Mouse (Mus musculus): ENCODE results near the gene Unc13d. TPM values are rescaled to one million over a fixed set of nuclear protein-coding genes. Genes with fewer than 3 reads are reported as not detected.

Gene Unc13d
- total RNA-seq (2012; rRNA removed), result 12.2 and 14.0 TPM in 2 replicates
- 8.9 and 9.6 TPM in 2 replicates for total RNA-seq (2014; rRNA removed)
- 15.7 and 16.8 TPM in 2 replicates for polyA plus RNA-seq (2012; ENCODE audit: insufficient read length, low read depth)

DNA sequence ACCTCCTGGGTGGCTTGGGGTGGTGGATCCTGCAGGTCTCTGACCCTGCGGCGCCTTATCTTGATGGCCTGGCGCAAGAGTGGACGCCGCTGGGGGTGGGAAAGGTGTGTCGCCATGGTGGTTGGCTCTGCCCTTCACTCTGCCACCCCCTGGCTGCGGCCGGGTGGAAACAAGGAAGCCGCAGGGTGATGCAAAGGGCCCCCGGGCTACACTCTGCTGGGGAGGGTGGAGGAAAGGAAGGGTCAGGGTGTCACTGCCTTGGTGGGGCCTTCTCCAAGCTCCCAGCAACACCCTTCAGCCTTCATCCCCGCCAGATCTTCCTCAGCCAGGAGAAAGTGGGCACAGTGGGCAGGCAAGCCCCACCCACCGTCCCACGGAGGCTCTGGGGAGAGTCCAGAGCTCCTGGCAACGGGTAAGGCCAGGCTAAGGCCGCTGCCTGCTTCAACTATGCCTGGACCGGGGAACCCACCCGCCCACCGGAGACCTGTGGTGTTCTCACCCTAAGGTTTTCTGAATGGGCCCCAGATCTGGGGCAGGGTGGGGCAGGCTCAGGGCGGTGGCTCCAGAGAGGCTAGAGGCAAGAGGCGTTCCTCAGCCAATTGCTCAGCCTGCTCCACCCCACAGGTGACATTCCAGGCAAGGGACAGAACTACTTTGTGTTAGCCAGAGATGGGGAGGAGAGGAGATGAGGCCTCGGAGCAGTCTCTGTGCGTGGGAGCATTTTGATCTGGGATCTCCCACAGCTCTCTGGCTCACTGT is at the start of gene Unc13d:
Gene Unc13d, minus strand, starts transcription at position 516 of the 759 bp plus-strand sequence.
- dilution Hi-C loops (cut with MboI; ENCODE audit: extremely low pct_ligation_motif_present, extremely low pct_unique_long_range_greater_than_20kb, low sequenced_read_pairs) (no loop called here), in situ Hi-C loops (cut with MboI; ENCODE audit: low pct_ligation_motif_present, low pct_unique_long_range_greater_than_20kb, low sequenced_read_pairs) (no loop called here)
- Histone ChIP-seq H3K79me2 (replicated peaks; ENCODE audit: control insufficient read depth, extremely low read depth, insufficient read depth, poor library complexity, severe bottlenecking) (no peaks in the 10 kb centered on the region), H3K4me3 (replicated peaks in 1 of 3; ENCODE audit: low read depth in 2 of 3, low read length in 2 of 3, poor library complexity in 1 of 3) (peak within 1 kb of the TSS; percentile 57 to 59 (median 58)), H3K27me3 (replicated peaks) (no peaks in the 10 kb centered on the region), H3K27ac (ENCODE audit: insufficient read depth, low read depth) (peak within 1 kb of the TSS; percentile 50), H3K9me3 (replicated peaks; ENCODE audit: low read length) (no peaks in the 10 kb centered on the region), H3K4me2 (ENCODE audit: insufficient read depth, low read depth, poor library complexity, severe bottlenecking) (peak within 1 kb of the TSS; percentile 46), H3K36me3 (replicated peaks in 1 of 2; ENCODE audit: control insufficient read depth in 1 of 2, insufficient read depth in 1 of 2, low read length in 1 of 2) (peaks cover 36 to 68% of the 10 kb centered on the region in 2 experiments), H3K4me1 (ENCODE audit: control insufficient read depth in 1 of 2, insufficient read depth in 2 of 2) (peaks cover 2 to 27% of the 10 kb centered on the region in 2 experiments; a peak in 2 of 4 replicates), H3K9ac (ENCODE audit: insufficient read depth, low read depth) (peak within 1 kb of the TSS; percentile 41)
- TF ChIP-seq NRF1 (IDR thresholded peaks at IDR 0.05; ENCODE audit: low read depth, low read length), result no peak
- peak; percentile 82 for TF ChIP-seq ELF1 (IDR thresholded peaks at IDR 0.05; ENCODE audit: low read depth, low read length)
- TF ChIP-seq POLR2AphosphoS2 (IDR thresholded peaks at IDR 0.05; ENCODE audit: low read depth, low read length), result no peak
- TF ChIP-seq UBTF (IDR thresholded peaks at IDR 0.05; ENCODE audit: low read depth, low read length), result 0 out of 2 replicates have a peak, but pooled peaks have one; percentile 43
- TF ChIP-seq CHD1 (IDR thresholded peaks at IDR 0.05; ENCODE audit: low read depth, low read length), result no peak
- peak; percentile 26; the same call in 1 of the 2 replicates for TF ChIP-seq SIN3A (IDR thresholded peaks at IDR 0.05; ENCODE audit: low read length)
- TF ChIP-seq RAD21 (IDR thresholded peaks at IDR 0.05; ENCODE audit: low read depth, low read length), result no peak; the same call in 1 of the 2 replicates
- peak in 1 of 2 experiments; percentile 49; a peak in 2 of 4 replicates for TF ChIP-seq CTCF (conservative IDR thresholded peaks at IDR 0.05 in 1 of 2, IDR thresholded peaks at IDR 0.05 in 1 of 2; ENCODE audit: low read depth in 2 of 2, low read length in 2 of 2)
- TF ChIP-seq RCOR1 (conservative IDR thresholded peaks at IDR 0.05; ENCODE audit: low read depth, low read length), result no peak
- TF ChIP-seq E2F4 (IDR thresholded peaks at IDR 0.05; ENCODE audit: insufficient replicate concordance, low read depth, low read length), result no peak
- no peak for TF ChIP-seq ZKSCAN1 (IDR thresholded peaks at IDR 0.05; ENCODE audit: borderline replicate concordance, low read depth, low read length)
- no peak for TF ChIP-seq POLR2A (IDR thresholded peaks at IDR 0.05; ENCODE audit: low read depth, low read length)
- no peak for TF ChIP-seq EP300 (IDR thresholded peaks at IDR 0.05; ENCODE audit: low read length)
- 0 out of 2 replicates have a peak, but pooled peaks have one; percentile 17 for TF ChIP-seq NELFE (IDR thresholded peaks at IDR 0.05; ENCODE audit: low read depth, low read length)
- 0 out of 2 replicates have a peak, but pooled peaks have one; percentile 41 for TF ChIP-seq MAZ (IDR thresholded peaks at IDR 0.05; ENCODE audit: low read depth, low read length)
- no peak for TF ChIP-seq ETS1 (conservative IDR thresholded peaks at IDR 0.05; ENCODE audit: low read depth, low read length)
- no peak for TF ChIP-seq BHLHE40 (IDR thresholded peaks at IDR 0.05; ENCODE audit: low read depth, low read length)
- TF ChIP-seq TCF12 (IDR thresholded peaks at IDR 0.05; ENCODE audit: low read depth, low read length), result peak; percentile 58; the same call in 1 of the 2 replicates
- no peak for TF ChIP-seq MEF2A (IDR thresholded peaks at IDR 0.05; ENCODE audit: borderline replicate concordance, low read depth, low read length)
- no peak for TF ChIP-seq GABPA (IDR thresholded peaks at IDR 0.05; ENCODE audit: insufficient replicate concordance, low read depth, low read length)
- DNase-seq (ENCODE audit: extremely low read depth), result peak; percentile 49
